Mouse (Mus musculus): ENCODE measurements around the gene Gpr37l1.

DNA sequence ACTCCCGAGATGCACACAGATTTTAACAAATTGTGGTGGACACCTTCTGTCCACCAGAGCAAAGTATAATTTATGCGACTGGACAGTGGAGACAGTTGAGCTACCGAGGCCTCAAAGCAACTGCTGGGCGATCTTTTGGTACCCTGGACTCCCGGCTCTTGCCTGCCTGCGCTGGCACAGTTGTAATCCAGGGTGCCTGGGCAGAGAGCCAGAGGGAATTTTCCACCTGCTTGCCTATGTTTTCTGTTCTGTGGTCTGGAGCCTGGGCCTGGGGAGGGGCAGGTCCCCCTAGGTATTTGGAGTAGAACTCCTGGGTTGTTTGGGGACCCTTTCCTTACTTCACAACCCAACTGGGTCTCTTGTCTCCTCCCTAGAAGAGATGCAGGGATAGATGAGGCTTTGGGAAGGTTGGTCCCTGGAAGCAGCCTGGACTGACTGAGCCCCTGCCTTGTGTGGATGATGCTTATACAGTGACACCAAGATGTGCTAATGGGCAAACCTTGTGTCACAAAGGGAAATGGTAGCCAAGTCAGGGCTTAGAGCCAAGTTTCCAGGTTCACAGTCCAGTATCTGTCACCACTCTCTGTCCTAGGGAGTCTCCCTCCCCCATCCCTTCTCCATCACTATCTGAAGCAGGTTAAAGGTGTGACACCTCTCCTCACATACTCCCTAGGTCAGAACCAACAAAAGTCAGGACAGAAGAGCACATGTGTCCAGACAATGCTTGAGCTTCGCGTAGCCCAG lies 14.6 kb upstream of the Gpr37l1 start:
- TF ChIP-seq GATA1 (IDR thresholded peaks at IDR 0.05; ENCODE audit: borderline replicate concordance, low read length) (no peak), FLI1 (IDR thresholded peaks at IDR 0.05; ENCODE audit: low read length) (no peak)
